Mouse (Mus musculus) liver, embryonic 14.5 days (tissue): ENCODE results near the gene Zfp91.

Experiments
- CTCF ChIP-seq: IDR thresholded peaks from 2 replicates; pipeline ENCODE4 v1.5.1; 2016; ENCODE audit warnings: antibody characterized with exemption, low read depth, control low read depth
- EP300 ChIP-seq: IDR thresholded peaks from 2 replicates; pipeline ENCODE4 v1.6.1; 2016; ENCODE audit warnings: antibody characterized with exemption, low read depth

DNA sequence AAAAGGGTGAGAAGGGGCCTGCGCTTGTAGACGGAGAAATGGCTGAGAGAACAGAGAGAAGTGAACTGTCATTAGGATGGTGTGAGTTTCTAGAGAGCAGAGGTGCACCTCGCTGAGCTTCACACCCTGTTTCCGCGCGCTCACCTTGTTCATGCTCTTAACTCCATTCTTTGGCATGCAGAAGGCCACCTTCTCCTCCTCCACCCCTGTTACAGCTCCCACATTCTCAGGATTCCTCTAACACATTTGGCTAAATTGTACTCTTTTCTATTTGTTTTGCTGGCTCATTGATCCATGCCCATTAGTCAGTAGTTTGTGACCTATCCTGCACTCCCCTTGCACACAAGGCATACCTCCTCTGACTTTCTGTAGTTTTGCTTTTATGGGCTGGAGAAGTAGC lies 76.7 kb downstream of the Zfp91 start:
- TF ChIP-seq EP300 (no peak), CTCF (no peak)
